Mouse (Mus musculus): Measurements from ENCODE around the gene Timp3. TPM values are rescaled to one million over a fixed set of nuclear protein-coding genes. Genes with fewer than 3 reads are reported as not detected.

Timp3 gene
- total and polyA plus RNA-seq, 3 experiments, result not detected

DNA sequence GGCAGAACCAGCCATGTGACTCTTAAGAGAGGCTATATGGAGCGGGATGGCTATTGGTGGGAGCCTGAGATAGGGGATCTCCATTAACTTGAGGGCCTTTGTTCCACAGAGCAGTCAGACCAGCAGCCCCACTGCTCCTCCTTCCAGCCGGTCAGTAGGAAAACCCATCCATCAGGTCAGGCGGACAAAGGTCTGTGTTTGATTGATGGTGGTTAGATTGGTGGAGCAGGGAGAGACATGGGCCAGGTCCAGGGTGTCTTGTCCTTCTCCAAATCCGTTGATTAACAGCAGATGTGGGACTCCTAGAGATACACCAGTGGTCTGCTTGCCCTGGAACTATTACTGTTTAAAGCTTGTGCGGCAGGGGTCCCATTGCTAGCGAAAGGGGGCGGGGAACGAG is 34.4 kb downstream of the Timp3 start:
- Histone ChIP-seq H3K4me1 (ENCODE audit: control insufficient read depth in 1 of 2, insufficient read depth in 2 of 2, low read length in 2 of 2) (no peaks in the 10 kb centered on the region), H3K27me3 (ENCODE audit: control insufficient read depth in 1 of 2, insufficient read depth in 2 of 2, low read length in 2 of 2) (no peaks in the 10 kb centered on the region), H3K36me3 (ENCODE audit: control insufficient read depth in 1 of 2, insufficient read depth in 2 of 2, low read length in 2 of 2) (no peaks in the 10 kb centered on the region), H3K4me3 (ENCODE audit: control insufficient read depth in 1 of 2, insufficient read depth in 1 of 2, low read depth in 2 of 2, low read length in 2 of 2) (no peak overlapping the region), H3K79me2 (ENCODE audit: control insufficient read depth, insufficient read depth, low read length, poor library complexity) (no peaks in the 10 kb centered on the region), H3K9ac (ENCODE audit: control insufficient read depth, low read depth, low read length, poor library complexity, severe bottlenecking) (no peak overlapping the region), H3K27ac (ENCODE audit: control insufficient read depth, low read depth, low read length) (no peak overlapping the region), H3K9me3 (replicated peaks; ENCODE audit: insufficient read depth, low read length) (no peaks in the 10 kb centered on the region)
- TF ChIP-seq USF1 (IDR thresholded peaks at IDR 0.05; ENCODE audit: low read depth, low read length) (no peak), USF2 (IDR thresholded peaks at IDR 0.05; ENCODE audit: borderline replicate concordance in 1 of 2, insufficient read depth in 1 of 2, low read depth in 1 of 2, low read length in 2 of 2) (no peak), MYC (IDR thresholded peaks at IDR 0.05; ENCODE audit: low read depth, low read length) (no peak), E2F4 (IDR thresholded peaks at IDR 0.05; ENCODE audit: borderline replicate concordance, low read depth, low read length) (no peak), RAD21 (IDR thresholded peaks at IDR 0.05; ENCODE audit: low read depth, low read length) (no peak), SIN3A (IDR thresholded peaks at IDR 0.05; ENCODE audit: low read length) (no peak), NRF1 (IDR thresholded peaks at IDR 0.05; ENCODE audit: insufficient read depth, low read depth, low read length, poor library complexity, severe bottlenecking) (no peak), GABPA (IDR thresholded peaks at IDR 0.05; ENCODE audit: low read depth, low read length) (no peak), POLR2A (IDR thresholded peaks at IDR 0.05; ENCODE audit: control insufficient read depth in 1 of 2, insufficient read depth in 1 of 2, low read depth in 1 of 2, low read length in 2 of 2, poor library complexity in 1 of 2) (no peak), KAT2A (conservative IDR thresholded peaks at IDR 0.05; ENCODE audit: low read depth, low read length) (no peak), BHLHE40 (IDR thresholded peaks at IDR 0.05; ENCODE audit: borderline replicate concordance, low read depth, low read length) (no peak), NELFE (IDR thresholded peaks at IDR 0.05; ENCODE audit: low read depth, low read length) (no peak), MAX (IDR thresholded peaks at IDR 0.05; ENCODE audit: low read length) (no peak)
- no peak for DNase-seq (ENCODE audit: low read depth, low spot score)

DNA sequence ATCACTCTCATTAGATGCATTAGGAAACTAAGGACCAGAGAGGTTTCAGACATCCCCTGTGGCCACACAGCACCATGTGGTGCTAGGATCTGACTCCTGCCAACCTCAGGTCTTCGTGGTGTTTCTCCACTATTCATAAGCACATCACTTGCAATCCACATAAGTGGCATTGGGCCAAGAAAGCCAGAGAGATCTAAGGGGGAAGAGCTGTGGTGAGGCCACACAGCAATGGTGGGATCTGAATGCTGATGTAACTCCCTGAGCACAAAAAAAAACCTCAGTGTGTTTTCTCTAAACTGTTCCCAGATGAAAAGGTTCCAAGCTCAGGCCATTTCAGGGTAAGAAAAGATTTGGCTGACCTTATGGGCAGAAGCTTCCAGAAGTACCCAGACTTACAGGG is 36.3 kb downstream of the Timp3 start:
- no peaks in the 10 kb centered on the region for H3K4me1 ChIP-seq (ENCODE audit: control insufficient read depth in 1 of 2, insufficient read depth in 2 of 2, low read length in 2 of 2)
- no peaks in the 10 kb centered on the region for H3K9me3 ChIP-seq (replicated peaks; ENCODE audit: insufficient read depth, low read length)
- H3K36me3 ChIP-seq (ENCODE audit: control insufficient read depth in 1 of 2, insufficient read depth in 2 of 2, low read length in 2 of 2), result no peaks in the 10 kb centered on the region
- H3K9ac ChIP-seq (ENCODE audit: control insufficient read depth, low read depth, low read length, poor library complexity, severe bottlenecking), result no peak overlapping the region
- H3K27me3 ChIP-seq (ENCODE audit: control insufficient read depth in 1 of 2, insufficient read depth in 2 of 2, low read length in 2 of 2), result no peaks in the 10 kb centered on the region
- no peak overlapping the region for H3K27ac ChIP-seq (ENCODE audit: control insufficient read depth, low read depth, low read length)
- DNase-seq (ENCODE audit: low read depth, low spot score), result no peak
- TF ChIP-seq ZMIZ1 (IDR thresholded peaks at IDR 0.05; ENCODE audit: low read depth, low read length), result no peak
- no peak for TF ChIP-seq MXI1 (IDR thresholded peaks at IDR 0.05; ENCODE audit: low read depth, low read length)
- TF ChIP-seq CHD1 (IDR thresholded peaks at IDR 0.05; ENCODE audit: low read depth, low read length), result no peak
- TF ChIP-seq MEF2A (IDR thresholded peaks at IDR 0.05; ENCODE audit: extremely low read depth, insufficient replicate concordance, low read depth, low read length, poor library complexity, severe bottlenecking), result no peak
- no peak for TF ChIP-seq MAFK (IDR thresholded peaks at IDR 0.05; ENCODE audit: borderline replicate concordance, low read depth, low read length)
- TF ChIP-seq TAL1 (IDR thresholded peaks at IDR 0.05; ENCODE audit: low read length), result no peak
- TF ChIP-seq ZKSCAN1 (IDR thresholded peaks at IDR 0.05; ENCODE audit: low read depth, low read length), result no peak
- H3K4me3 ChIP-seq (ENCODE audit: control insufficient read depth in 1 of 2, insufficient read depth in 1 of 2, low read depth in 2 of 2, low read length in 2 of 2), result no peak overlapping the region
- H3K79me2 ChIP-seq (ENCODE audit: control insufficient read depth, insufficient read depth, low read length, poor library complexity), result no peaks in the 10 kb centered on the region

Data from MEL (cell line).